Mouse (Mus musculus) adipocyte (in vitro differentiated cells): Measurements from ENCODE around the gene Ano6.
A peak's percentile ranks its signal among the peaks of the same experiment; 100 is the strongest.

Experiments used
- DNase-seq: peaks from one replicate; pipeline ENCODE4 v3.0.0-alpha.2; 2016; ENCODE audit warnings: low spot score

Ano6 gene

DNA sequence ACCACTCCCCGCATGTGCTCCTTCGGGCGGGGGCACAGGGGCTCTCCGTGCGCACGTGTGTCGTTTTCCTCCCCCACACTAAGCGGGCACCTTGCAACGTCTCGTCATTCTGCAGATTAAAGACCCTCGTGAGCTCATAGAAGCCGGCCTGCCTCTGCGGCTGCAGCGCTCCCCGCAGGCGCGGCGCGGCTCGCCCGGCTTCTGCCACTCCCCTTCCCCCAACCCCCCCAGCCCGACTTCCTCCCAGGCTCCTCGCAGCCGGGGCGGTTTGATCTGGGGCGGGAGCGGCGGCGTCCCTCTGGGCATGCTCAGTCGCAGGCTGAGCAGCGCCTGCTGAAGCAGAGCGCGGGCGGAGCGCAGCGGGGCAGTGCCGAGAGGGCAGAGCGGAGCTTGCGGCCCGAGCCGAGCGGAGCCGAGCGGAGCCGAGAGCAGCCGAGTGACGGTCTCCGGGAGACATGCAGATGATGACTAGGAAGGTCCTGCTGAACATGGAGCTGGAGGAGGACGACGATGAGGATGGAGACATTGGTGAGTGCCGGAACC is at the start of gene Ano6:
Ano6 (plus strand) TSS at position 315 of the 543 bp plus-strand sequence.
- DNase-seq = peak; percentile 91

DNA sequence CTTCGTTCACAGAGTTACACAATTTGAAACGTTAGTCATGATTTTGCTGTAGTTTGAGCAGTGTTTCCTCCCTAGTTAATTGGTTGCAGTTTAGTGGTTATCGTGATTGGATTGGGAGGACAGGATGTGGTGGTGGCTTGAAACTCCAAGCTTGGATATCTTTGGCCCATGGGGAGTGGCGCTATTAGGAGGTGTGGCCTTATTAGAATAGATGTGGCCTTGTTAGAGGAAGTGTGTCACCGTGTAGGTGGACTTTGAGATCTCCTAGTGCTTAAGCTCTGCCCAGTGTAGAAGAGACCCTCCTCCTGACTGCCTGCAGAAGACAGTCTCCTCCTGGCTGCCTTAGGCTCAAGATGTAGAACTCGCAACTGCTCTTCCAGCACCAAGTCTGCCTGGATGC is 47.7 kb upstream of the Ano6 start:
- no peak for DNase-seq

DNA sequence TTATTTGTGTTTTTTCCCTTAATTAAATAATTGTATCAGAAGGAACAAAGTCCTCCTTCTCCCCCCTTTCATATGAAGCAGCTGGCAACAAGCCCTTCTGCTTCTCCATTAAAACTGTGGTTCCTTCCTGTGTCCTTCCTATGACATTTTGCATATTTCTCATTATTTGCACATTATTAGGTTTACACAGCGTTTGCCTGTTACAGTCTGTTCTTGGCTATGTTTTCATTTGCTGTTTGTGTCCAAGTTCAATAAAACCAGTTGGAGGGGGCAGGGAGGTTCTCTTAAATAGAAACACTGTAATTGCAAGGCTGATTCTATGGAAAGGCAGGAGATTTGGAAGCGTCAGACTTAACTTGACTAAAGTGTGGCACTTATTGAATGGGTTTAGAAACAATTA is 46.8 kb upstream of the Ano6 start:
- no peak for DNase-seq

DNA sequence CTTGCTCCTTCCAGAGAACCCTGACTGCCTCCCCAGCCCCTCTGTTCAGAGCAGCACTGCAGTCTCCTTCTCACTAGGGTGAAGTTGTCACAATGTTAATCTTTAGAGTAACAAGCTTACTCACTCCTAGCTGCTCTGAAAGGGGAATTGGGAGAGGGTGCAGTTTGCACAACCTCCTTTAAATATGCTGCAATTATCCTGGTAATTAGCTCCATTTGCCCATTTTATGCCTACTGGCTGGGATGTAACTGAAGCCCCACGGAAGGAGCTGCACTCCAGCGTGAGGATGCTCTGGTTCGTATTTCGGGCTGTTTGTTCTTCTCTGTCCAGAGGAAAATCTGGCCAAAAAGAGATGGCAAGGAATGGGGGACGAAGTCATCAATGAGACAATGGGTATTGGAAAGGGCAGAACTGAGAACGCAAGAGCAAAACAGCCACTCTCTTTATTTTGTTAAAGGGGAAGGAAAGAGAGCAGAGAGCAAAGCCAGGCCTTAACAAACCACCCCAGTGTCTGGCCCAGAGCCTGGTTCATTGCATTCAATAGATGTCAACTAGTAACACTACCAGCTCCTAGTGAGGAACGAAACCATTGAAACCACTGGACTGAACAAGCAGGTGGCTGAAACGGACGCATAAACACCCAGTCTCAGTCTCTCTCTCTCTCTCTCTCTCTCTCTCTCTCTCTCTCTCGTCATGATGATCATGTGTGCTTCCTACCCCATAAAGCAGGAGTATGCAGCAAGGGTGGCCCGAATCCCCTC is 45.1 kb upstream of the Ano6 start:
- DNase-seq = no peak

DNA sequence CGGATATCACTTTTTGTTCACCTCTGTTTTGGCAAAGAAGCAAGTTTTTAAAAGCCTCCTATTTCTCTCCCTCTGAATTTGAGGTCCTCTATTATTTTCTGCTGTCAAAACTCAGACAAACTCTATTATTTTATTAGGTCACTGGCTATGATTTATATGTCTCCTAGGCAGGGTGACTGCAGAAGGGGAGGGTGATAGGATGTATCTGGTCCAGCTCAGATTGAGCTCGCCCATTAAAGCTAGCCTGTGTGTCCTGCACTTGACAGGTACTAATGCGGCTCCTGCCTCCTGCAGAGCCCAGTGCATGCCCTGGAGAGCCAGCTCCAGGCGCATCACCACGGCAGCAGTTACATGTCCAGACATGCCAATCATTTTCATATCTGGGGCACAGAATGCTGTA is 44.1 kb upstream of the Ano6 start:
- no peak for DNase-seq

DNA sequence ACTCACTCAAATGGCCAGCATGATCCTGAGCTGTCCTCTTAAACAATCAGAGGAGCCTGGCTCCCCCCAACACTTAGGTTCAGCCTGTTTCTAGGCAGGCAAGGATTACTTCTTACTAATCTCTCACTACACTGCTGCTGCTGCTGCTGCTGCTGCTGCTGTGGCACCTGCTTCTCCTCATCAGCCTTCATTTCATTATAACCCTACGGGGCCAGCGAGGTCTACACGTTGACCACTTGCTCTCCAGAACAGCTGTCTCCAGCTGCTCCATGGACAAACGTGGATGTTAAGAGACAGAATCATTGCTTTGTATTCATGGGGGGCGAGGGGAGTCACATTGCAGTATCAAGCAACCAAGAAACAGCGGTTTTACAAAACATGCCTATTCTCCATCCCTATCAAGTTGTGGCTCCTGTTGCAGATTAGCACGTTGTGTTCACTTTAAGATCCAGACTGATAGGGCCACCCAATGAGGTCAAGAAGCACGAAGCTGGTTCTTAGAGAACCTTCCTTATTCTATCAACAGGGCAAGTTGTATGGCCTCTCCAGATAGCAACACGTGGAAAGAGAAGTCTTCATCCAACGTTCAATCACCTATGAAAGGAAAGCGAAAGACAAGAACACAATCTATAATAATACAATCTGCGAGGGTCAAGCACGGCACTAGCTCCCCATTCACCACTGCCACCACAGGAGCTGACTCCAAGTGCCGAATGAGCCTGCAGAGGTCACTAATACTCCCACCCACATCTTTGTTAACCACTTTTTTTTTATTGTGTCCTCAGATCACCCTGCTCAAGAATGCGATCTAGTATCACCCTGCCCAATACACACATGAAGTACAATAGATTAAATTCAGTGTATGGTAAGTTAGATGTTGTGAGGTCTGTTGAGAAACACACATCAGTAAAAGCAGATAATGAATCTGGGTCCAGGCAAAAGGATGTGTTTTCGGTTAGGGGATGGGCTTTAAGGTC is 43.4 kb upstream of the Ano6 start:
- no peak for DNase-seq

DNA sequence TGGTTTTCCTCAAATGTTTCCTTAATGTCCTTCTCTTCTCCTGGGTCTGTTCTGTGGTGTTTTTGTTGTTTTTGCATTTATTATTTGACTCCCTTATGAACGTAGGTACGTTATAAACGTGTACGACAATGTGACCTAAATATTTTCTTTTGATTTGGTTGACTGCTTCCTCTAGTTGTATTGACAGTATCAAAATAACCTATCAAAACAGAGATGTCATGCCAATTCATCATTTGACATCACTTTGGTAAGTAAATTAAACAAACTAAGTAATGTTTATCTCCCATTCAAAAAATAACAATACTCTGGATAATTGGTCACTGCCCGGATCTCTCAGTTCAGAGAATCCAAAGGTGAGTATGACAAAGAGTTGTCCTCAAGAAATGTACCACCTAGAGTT is 41.4 kb upstream of the Ano6 start:
- DNase-seq = no peak

DNA sequence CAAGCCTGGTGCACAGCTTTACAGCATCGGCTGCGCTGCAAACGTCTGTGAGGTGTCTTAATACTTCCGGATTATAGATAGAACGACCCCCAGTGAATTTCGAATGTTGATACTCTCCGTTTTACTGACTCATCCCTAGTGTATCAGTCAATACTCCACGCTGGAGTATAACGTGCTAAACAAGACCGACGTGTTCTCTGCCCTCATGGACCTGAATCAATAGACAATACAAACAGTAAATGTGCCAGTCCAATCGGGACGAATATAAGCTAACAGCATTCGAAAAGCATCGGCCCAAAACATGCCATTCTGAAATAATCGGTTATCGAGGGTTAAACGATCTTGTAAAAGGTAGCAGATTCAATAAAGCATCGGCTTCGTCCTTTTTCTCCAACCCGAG is 40.6 kb upstream of the Ano6 start:
- DNase-seq = no peak

DNA sequence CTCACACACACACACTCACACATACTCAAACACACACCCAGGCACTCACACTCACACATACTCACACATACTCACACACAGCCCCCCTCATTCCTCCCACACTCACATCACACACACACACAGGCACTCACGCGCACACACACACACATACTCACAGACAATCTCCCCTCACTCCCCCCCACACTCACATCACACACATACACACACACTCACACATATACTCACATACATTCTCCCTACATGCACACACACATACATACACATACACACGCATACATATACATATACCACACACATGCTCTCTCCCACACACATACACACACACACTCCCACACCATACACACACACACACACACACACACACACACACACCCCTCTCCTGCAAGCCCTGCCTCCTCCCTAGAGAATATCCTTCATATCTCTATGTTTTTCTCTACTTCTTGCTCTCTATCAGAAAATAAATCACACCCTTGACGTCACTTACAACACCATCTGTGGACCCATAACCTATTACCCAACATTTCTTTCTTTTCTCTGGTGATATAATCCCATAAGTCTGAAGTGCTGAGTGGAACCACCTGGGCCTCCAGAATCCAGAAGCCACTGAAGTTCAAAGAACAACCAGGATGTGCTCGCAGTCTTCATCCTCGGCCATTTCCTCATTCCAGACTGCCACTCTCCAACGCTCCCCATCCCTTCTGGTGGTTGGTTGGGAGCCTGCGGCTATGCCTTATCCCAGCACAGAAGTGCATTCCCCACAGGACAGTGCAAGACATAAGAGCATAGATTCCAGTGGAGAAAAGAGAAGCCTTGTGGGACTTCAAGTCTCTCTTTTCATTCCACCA is 38.6 kb upstream of the Ano6 start:
- no peak for DNase-seq

DNA sequence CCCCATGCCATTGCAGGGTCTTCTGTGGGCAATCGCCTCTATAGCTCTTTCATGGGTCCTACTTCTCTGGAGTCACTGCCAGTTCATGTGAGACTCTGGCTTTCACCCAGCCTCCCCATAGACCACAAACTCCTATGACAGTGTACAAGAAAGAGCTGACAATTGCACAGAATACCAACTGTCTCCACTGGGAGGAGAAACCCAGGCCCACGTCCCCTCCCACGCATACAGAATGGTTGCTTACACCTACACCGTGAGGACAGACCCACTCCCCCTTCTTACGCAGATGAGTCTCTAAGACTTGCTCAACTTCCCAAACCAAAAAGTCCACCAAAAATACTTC is 38.0 kb upstream of the Ano6 start:
- no peak for DNase-seq

DNA sequence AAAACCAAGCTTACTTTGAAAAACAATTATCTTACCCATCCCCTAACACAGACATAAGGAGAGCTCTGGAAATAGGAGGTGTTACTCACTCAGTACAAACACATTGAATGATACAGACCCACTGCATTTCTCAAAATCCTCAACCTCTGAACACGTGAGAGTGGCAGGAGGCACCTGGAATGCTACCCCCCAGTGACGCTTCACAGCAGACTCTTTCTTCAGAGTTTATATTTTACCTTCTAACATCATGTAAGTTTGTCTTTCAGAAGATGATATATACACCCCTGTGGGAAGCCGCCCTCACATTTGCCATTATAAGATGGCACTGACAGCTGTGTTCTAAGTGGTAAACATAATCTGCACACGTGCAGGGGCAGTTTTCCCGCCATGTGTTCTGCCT is 37.6 kb upstream of the Ano6 start:
- DNase-seq = no peak

DNA sequence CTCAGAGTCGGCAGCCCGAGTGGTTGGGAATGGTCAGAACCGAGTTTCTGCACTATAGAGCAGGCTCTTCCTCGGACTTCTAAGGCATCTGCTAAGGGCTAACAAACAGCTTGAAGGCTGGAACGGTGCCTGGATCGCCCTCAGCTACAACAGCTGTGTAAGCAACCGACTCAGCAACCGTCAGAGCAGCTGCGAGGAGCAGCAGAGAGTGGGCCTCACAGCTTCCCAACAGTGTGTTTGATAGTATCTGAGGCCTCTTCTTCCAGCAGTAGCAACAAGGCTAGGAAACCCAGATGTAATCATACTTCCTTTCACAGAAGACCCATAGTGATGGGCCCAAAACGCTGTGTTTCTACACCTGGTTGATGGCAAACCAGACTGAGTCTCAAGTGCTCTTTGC is 33.5 kb upstream of the Ano6 start:
- peak; percentile 52 for DNase-seq

DNA sequence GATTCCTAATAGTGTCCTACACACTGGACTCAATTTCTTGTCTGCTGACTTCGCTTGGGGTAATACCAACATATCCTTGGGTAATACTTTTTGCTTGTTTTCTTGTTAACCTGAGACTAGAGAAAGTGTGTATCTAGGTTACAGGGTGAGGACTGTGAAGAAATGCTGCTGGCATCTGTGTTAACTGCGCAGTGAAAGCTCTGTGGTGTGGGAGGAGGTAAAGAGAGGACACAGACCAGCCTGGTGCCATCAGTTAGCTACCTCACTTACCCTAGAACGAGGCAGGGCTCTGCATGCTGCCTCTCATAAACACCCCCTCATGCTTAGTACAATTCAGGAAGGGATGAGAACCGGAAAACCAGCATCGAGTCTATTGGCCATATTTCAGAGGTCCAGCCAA is 32.6 kb upstream of the Ano6 start:
- DNase-seq = peak; percentile 42

DNA sequence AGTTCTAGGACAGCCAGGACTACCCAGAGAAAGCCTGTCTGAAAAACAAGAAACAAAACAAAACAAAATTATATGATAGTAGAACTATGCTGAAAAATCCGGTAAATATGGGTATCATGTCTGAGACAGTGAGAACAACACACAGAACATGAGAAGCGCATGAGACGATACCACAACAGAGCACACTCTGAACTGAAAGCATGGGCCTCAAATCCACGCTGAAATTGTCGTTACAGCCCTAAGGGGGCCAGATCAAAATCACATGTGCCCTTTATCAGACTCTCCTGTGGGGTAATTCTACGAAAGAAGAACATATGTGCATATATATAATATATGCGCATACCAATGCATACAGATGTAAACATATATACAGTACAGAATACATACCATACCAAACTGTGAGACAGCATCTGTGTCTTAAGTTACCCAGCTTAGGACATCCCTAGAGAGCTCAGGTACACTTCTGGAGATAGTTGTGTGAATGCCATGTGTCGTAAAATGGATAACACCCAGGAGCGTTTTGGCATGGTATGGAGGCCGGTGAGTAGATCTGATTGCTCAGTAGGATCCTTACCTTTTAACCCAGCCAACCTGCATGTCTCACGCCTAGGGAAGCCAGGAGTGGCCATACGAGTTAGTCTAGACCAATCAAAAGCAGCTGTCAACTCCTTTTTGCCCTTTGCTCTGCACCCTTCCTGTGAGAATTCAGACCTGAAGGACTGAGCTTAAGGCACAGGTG is 31.8 kb upstream of the Ano6 start:
- no peak for DNase-seq

DNA sequence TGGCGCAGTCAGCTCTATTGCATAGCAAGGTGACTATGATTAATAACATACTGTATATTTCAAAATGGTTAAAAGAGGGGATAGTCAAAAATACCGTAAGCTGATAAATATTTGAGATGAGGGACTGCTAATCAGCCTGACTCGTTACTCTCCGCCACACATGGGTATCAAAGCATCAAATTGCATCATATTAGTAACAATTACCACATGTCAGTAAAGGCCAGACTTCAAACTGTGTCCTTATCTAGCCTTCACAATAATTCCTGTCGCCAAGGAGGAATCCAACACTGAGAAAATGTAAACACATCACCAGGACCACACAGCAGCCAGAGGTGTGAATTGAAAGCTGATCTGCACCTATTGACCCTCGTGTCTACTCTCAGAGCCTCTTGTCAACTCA is 30.8 kb upstream of the Ano6 start:
- no peak for DNase-seq

DNA sequence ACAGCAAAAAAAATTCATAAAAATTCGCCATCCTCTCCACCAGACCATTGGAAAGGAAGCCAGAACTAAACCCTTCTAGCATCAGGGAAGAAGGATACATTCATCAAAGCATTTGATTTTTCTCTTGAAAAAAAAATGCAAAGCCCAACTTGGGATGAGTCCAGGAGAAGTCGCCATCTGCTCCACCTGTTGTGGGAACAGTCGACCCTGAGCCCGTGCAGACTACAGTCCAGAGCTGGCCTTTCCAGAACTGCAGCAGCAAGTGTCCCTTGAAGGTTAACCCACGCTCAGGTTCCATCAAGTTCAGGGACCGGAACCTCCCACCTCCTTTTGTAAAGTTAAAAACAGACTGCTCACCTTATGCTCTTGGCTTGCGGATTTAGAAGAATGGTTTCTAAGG is 29.2 kb upstream of the Ano6 start:
- DNase-seq = no peak

DNA sequence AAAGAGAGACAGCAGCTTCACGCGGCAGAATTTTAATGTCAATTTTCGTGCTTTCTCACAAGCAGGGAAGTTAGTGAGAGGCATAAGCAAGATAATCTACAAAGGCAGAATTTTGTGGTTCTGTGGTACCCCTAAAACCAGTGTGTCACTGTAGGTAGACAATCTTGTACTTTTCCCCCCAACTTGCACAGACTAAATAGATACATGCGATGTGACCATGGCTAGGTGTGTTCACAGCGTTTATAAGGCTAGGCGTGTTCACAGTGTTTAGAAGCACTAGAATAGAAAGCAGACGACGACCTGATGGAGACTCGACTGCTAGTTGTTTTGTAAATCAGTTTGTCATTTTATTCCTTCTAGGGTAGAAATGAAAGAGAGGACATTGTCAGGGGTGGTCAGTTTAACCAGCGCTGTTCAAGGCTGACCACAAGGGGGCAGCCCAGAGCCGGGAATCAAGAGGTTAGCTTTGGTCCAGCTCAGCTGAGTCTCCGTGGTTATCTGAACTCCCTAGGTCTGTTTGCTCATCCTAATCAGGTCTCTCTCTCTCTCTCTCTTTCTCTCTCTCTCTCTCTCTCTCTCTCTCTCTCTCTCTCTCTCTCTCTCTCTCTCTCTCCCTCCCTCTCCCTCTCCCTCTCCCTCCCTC is 27.9 kb upstream of the Ano6 start:
- peak; percentile 86 for DNase-seq

DNA sequence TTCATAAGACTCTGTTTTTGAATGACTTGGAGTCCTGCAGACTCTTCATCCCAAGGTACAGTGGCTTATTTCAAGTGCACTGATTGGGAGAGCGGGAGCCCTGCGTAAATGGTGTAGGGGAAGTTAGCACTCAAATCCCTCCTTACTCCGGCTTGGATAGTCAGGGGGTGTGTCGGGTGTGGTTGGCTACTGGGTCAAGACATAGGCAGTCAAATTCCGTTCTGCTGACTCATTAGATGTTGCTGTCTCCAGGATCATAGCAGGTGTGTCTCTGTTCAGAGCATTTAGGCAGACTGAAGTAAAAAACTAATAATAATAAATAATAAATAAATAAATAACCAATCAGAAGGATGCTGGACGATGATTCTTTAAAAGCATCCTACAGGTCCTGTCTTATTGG is 27.2 kb upstream of the Ano6 start:
- DNase-seq = no peak

DNA sequence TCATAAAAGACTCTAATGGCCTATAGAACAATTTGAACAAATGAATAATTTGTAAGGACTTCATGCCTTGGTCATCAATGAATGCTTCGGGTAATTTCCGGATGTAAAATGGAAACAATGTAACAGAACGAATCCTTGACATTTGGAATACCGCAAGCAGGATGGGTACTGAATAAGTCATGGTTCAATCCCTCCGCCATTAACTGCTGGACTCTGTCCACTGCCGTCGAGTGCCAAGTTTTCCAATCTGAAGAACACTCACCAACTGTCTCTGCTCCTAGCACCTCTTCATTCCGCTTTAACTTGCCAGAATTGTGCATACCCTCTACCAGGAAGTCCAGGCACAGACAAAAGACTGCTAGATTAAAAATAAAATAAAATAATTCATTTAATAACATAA is 25.4 kb upstream of the Ano6 start:
- no peak for DNase-seq

DNA sequence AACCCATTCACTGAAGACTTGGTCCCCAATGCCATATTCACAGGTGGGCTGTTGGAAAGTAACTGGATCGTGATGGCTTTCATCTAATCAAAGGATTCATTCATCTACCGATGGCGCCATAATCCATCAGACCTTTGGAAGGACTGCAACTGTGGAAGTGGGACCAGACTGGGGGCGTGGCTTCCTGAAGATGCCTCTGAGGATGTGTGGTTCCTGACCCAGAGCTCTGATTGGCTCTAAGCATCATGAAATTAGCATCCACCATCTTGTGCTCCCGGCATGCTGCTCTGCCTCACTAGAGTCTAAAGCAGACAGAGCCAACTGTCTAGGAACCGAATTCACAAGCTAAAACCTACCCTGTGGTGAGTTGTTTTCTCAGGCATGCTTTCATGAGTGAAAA is 24.7 kb upstream of the Ano6 start:
- DNase-seq = no peak

DNA sequence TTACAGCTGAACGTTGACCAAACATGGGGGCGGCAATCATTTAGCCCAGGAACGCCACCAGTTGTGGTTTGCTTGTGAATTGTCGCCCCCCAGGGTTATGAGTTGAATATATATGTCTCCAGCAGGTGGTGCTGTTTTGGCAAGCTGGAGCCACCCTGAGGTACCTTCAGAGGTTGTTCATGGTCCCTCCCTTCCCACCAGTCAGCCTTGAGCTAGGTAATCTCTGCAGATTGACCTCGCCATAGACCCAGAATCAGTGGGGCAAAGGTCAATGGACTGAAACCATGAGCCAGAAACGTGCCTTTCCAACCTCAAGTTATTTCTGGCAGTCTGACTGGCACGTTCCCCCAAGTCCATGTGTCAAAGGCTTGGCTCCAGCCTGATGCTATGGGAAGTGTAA is 22.8 kb upstream of the Ano6 start:
- no peak for DNase-seq
